ENCODE assay signal across 9 mouse cellular contexts in the genomic region with DNA sequence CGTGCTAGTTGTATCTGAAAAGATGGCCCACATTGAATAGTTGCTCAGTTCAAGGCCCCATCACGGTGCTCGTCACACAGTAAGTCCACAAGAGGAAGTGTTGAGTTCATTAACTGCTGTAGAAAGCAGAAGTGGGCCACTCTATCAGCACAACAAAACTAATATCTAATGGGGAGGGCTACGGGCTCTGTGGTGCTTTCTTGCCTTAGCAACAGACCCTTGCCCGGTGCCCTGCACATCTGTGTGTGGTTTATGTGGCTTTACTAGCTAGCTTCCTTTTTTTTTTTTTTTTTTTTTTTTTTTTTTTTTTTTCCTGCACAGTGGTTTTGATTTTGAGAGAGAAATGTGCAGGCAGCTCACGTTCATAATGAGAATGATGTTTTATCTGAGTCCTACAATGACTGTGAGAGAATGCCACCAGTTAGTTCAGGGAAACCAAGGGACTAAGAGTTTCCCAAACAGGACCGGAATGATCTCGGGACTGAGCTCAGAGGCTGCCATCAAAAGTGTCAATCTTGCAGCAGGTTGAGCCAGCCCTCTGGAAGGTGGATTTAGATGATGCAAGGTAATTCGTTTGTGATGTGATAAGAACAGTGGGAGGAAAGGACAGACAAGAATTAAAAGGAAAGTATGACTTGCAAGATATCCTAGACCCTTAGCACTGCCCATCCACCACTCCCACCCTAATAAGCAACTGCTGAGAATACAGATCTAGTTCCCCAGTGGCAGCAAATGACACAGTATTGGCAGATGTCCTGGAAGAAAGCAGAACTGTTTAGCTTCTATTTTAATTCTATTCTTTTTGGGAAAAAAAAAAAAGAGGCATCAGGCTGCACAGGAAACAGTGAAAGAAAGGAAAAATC. TPM values are rescaled to one million over a fixed set of nuclear protein-coding genes. Genes with fewer than 3 reads are reported as not detected.
DNase-seq lines count a peak whose midpoint lies in the region; ATAC-seq and TF ChIP-seq lines count a peak whose summit lies in the region.
"Had no signal": no experiment of that assay in that cellular context is flagged by ENCODE, and none has a peak within 500 bp of the region (broad histone marks: within the 10 kb centered on the region; RNA-seq: fewer than 3 reads in every experiment).

No protein-coding gene starts in this region.

- peak; percentile 15; the same call in 1 of the 2 replicates for TF ChIP-seq CTCF in layer of hippocampus, adult 2 months (conservative IDR thresholded peaks at IDR 0.05)

- no peak for ATAC-seq in forebrain, embryonic 16.5 days

- peak overlapping the region; percentile 76 for H3K27ac ChIP-seq in layer of hippocampus, adult 2 months
- H3K27ac ChIP-seq in forebrain, embryonic 16.5 days (ENCODE audit: low read length), result no peak overlapping the region

- H3K36me3 ChIP-seq in splenic B cell, adult 2 months (ENCODE audit: control insufficient read depth, insufficient read depth, low read length, poor library complexity, severe bottlenecking), result no peaks in the 10 kb centered on the region; the same call in 1 of the 2 replicates
- H3K36me3 ChIP-seq in forebrain, embryonic 16.5 days (ENCODE audit: control insufficient read depth, insufficient read depth), result no peaks in the 10 kb centered on the region; the same call in 1 of the 2 replicates

- H3K4me2 ChIP-seq in forebrain, embryonic 16.5 days (ENCODE audit: low read length), result no peak overlapping the region

- no peaks in the 10 kb centered on the region for H3K4me1 ChIP-seq in forebrain, embryonic 16.5 days (replicated peaks; ENCODE audit: control insufficient read depth, insufficient read depth, low read length)

- H3K27me3 ChIP-seq in splenic B cell, adult 2 months (ENCODE audit: control insufficient read depth, insufficient read depth, low read length, poor library complexity, severe bottlenecking), result no peaks in the 10 kb centered on the region
- no peaks in the 10 kb centered on the region for H3K27me3 ChIP-seq in forebrain, embryonic 16.5 days (replicated peaks; ENCODE audit: control insufficient read depth, insufficient read depth, low read length)

- 65% methylated on average over 9 of the region's 9 CpGs for WGBS in forebrain, embryonic 16.5 days

- no peak for DNase-seq in layer of hippocampus, adult 2 months (ENCODE audit: low spot score in 2 of 2)
- no peak for DNase-seq in layer of hippocampus, adult 9-10 months (ENCODE audit: low spot score)
- DNase-seq in T-cell, adult 2 months (ENCODE audit: low spot score), result peak; percentile 64
- DNase-seq in lung, postnatal 25 days (ENCODE audit: low spot score), result peak; percentile 72
- peak; percentile 94 for DNase-seq in splenic B cell, adult 2 months (ENCODE audit: low read depth, low spot score)
- DNase-seq in urinary bladder, postnatal 14 days (ENCODE audit: low spot score), result no peak
- no peak for DNase-seq in heart, postnatal 10 days
- DNase-seq: cerebellum, adult 2 months had no signal

- no peak overlapping the region for H3K4me3 ChIP-seq in layer of hippocampus, adult 2 months
- no peak overlapping the region for H3K4me3 ChIP-seq in forebrain, embryonic 16.5 days (replicated peaks; ENCODE audit: low read length)

- no peaks in the 10 kb centered on the region for H3K9me3 ChIP-seq in forebrain, embryonic 16.5 days (ENCODE audit: control insufficient read depth, low read length)

- H3K9ac ChIP-seq in forebrain, embryonic 16.5 days (replicated peaks; ENCODE audit: low read depth, low read length), result no peak overlapping the region

- intact Hi-C loops in heart, postnatal 10 days (cut with DNase I), result loop anchor here (5.0 kb wide), 1 partner anchor 122 kb away; no protein-coding TSS in a partner anchor

RNA-seq across cellular contexts. Expression of a gene that starts 55.6 kb away (rescaled TPM):
- total RNA-seq in layer of hippocampus, adult 2 months (2021), result 10 to 100 TPM; 15.2 to 17.3 TPM
- total RNA-seq in heart, postnatal 10 days (2021), result 10 to 100 TPM; 14.4 to 17.9 TPM
- polyA plus RNA-seq in forebrain, embryonic 16.5 days (2015; fragmentation: Nextera tagmentation; extraction: Ambion mirVana), result 50.4 and 61.7 TPM in 2 replicates

Comparison
In these comparisons a context has a peak if more than half of its experiments do, and no peak if none do; other contexts are left out.
1. DNase-seq: peak in T-cell, adult 2 months (single experiment), lung, postnatal 25 days (single experiment) and splenic B cell, adult 2 months (single experiment); none in layer of hippocampus, adult 2 months (0 of 2), layer of hippocampus, adult 9-10 months (single experiment), urinary bladder, postnatal 14 days (single experiment) and heart, postnatal 10 days (0 of 2).